Mouse (Mus musculus) myocyte (in vitro differentiated cells): ENCODE data around the gene Slc39a11. TPM values are rescaled to one million over a fixed set of nuclear protein-coding genes. Genes with fewer than 3 reads are reported as not detected.

Experiments used
- H3K27me3 ChIP-seq: one replicate; pipeline ENCODE4 v1.6.1; 2011; ENCODE audit not compliant: control insufficient read depth, insufficient read depth, insufficient read length
- H3K36me3 ChIP-seq: one replicate; pipeline ENCODE4 v1.6.1; 2011; ENCODE audit not compliant: control insufficient read depth, insufficient read depth
- H3K4me2 ChIP-seq: one replicate; pipeline ENCODE4 v1.6.1; 2011; ENCODE audit warnings: low read depth, control low read depth
- H3K4me3 ChIP-seq: one replicate; pipeline ENCODE4 v1.5.1; 2011; ENCODE audit warnings: mild to moderate bottlenecking, control low read depth, moderate library complexity
- H3K79me2 ChIP-seq: one replicate; pipeline ENCODE4 v1.6.1; 2011; ENCODE audit not compliant: control insufficient read depth, insufficient read depth
- H3ac ChIP-seq: one replicate; pipeline ENCODE4 v1.6.1; 2011; ENCODE audit not compliant: control insufficient read depth, insufficient read length
- CEBPB ChIP-seq: IDR thresholded peaks from 2 replicates; pipeline ENCODE4 v1.6.1; 2011; ENCODE audit warnings: mild to moderate bottlenecking, moderate library complexity; ENCODE audit not compliant: poor library complexity, insufficient read depth, severe bottlenecking
- E2F4 ChIP-seq: IDR thresholded peaks from one replicate; pipeline ENCODE4 v1.6.1; 2011; ENCODE audit warnings: mild to moderate bottlenecking, control low read depth, moderate library complexity; ENCODE audit not compliant: insufficient read depth
- MAX ChIP-seq: IDR thresholded peaks from one replicate; pipeline ENCODE4 v1.6.1; 2011; ENCODE audit warnings: low read depth, mild to moderate bottlenecking, control low read depth
- MYOD1 ChIP-seq, 3 experiments: IDR thresholded peaks; one replicate each; pipeline ENCODE4 v1.6.1; 2011; ENCODE audit warnings: control low read depth in 2 of 3, low read depth in 2 of 3, mild to moderate bottlenecking in 2 of 3, moderate library complexity in 1 of 3; ENCODE audit not compliant: insufficient read length in 2 of 3, control insufficient read depth in 1 of 3
- MYOG ChIP-seq, 3 experiments: IDR thresholded peaks; one replicate each; pipeline ENCODE4 v1.6.1; 2011; ENCODE audit warnings: control low read depth in 2 of 3, low read depth in 2 of 3, mild to moderate bottlenecking in 2 of 3; ENCODE audit not compliant: insufficient read length in 2 of 3, control insufficient read depth in 1 of 3, insufficient read depth in 1 of 3
- POLR2A ChIP-seq: IDR thresholded peaks from one replicate; pipeline ENCODE4 v1.6.1; 2011; ENCODE audit warnings: low read depth, mild to moderate bottlenecking, control low read depth, moderate library complexity; ENCODE audit not compliant: insufficient read length
- POLR2AphosphoS2 ChIP-seq: IDR thresholded peaks from one replicate; pipeline ENCODE4 v1.6.1; 2011; ENCODE audit warnings: low read depth, control low read depth; ENCODE audit not compliant: insufficient read length
- REST ChIP-seq: IDR thresholded peaks from one replicate; pipeline ENCODE4 v1.6.1; 2011; ENCODE audit warnings: mild to moderate bottlenecking, control low read depth, moderate library complexity; ENCODE audit not compliant: insufficient read depth, insufficient read length
- SRF ChIP-seq: IDR thresholded peaks from one replicate; pipeline ENCODE4 v1.6.1; 2011; ENCODE audit warnings: low read depth; ENCODE audit not compliant: control insufficient read depth, insufficient read length
- TCF12 ChIP-seq: IDR thresholded peaks from one replicate; pipeline ENCODE4 v1.6.1; 2011; ENCODE audit warnings: mild to moderate bottlenecking, control low read depth; ENCODE audit not compliant: poor library complexity, insufficient read depth, severe bottlenecking
- TCF3 ChIP-seq: IDR thresholded peaks from one replicate; pipeline ENCODE4 v1.6.1; 2011; ENCODE audit warnings: low read depth, control low read depth; ENCODE audit not compliant: insufficient read length
- USF1 ChIP-seq: IDR thresholded peaks from one replicate; pipeline ENCODE4 v1.6.1; 2011; ENCODE audit warnings: low read depth, mild to moderate bottlenecking, control low read depth, moderate library complexity
- polyA plus RNA-seq: library from polyadenylated mRNA; unstranded; fragments of >200 nt; fragmentation: generic; extraction: Trizol; gene quantifications from one replicate; pipeline ENCODE4 v1.2.1, GENCODE M21; 2012; ENCODE audit warnings: missing spikeins

Gene Slc39a11
- polyA plus RNA-seq, 1 experiment: 15.7 TPM

DNA sequence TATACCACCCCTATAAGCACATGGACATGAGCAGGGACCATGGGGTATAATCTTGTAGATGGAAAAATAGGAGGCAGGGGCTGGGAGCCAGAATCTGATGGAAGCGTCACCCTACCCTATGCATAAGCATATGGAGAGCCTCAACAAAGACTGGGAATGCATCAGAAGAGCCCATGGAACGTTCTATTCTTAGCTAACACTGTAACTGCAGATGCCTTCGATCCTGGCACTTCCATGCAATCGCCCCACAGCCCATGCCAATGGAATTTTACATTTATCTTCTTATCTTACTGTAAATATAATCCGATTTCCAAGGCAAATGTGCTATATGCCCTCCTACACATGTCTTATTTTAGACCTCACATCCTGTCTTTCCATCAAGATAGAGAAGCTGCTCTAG is 314.2 kb downstream of the Slc39a11 start:
- Histone ChIP-seq H3K4me2 (no peak overlapping the region), H3K27me3 (no peaks in the 10 kb centered on the region), H3K4me3 (no peak overlapping the region), H3K79me2 (no peaks in the 10 kb centered on the region), H3K36me3 (no peaks in the 10 kb centered on the region), H3ac (no peak overlapping the region)
- TF ChIP-seq SRF (no peak), POLR2A (no peak), USF1 (no peak), TCF12 (no peak), MAX (no peak)

DNA sequence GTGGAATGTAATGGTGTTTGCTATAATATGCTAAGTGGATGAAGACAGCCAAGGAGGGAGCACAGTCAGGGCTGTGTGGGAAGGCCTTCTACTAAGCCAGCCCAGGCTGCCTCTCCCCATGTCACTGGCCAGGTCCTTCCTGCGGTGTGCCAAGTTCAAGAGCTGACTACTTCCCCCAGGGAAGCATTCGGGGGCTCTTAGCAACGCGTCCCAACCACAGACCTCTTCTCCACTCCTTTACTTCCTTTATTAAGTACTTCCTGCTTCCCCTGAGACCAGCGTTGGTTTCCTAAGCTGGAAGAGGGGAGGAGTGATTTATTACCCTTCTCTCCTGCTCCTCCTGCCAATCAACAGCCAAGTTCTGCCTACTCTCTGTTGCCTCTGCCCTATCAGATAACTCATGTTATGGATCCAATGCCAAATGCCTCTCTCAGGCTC is 315.4 kb downstream of the Slc39a11 start:
- no peaks in the 10 kb centered on the region for H3K27me3 ChIP-seq
- no peak overlapping the region for H3K4me2 ChIP-seq
- H3K36me3 ChIP-seq: no peaks in the 10 kb centered on the region
- no peak overlapping the region for H3ac ChIP-seq
- no peak overlapping the region for H3K4me3 ChIP-seq
- TF ChIP-seq SRF (no peak), TCF12 (no peak), MYOD1 (IDR thresholded peaks at IDR 0.05; ENCODE audit: control insufficient read depth in 1 of 3, insufficient read length in 2 of 3, low read depth in 2 of 3) (no peak), TCF3 (no peak), E2F4 (no peak), POLR2A (no peak), MAX (no peak), REST (no peak), MYOG (IDR thresholded peaks at IDR 0.05; ENCODE audit: control insufficient read depth in 1 of 3, insufficient read depth in 1 of 3, insufficient read length in 2 of 3, low read depth in 2 of 3) (no peak), USF1 (no peak), CEBPB (no peak), POLR2AphosphoS2 (no peak)
- no peaks in the 10 kb centered on the region for H3K79me2 ChIP-seq

- Histone ChIP-seq H3K4me3 (no peak overlapping the region), H3K36me3 (no peaks in the 10 kb centered on the region), H3ac (no peak overlapping the region), H3K4me2 (no peak overlapping the region), H3K79me2 (no peaks in the 10 kb centered on the region), H3K27me3 (no peaks in the 10 kb centered on the region)
- TF ChIP-seq MAX (no peak), POLR2A (no peak), TCF12 (no peak)
Measured at GRCm38 (mm10) chr11:113333535-113333934, 316.3 kb downstream of the Slc39a11 start.

GRCm38 (mm10) chr11:113330061-113330591 is 319.8 kb downstream of the Slc39a11 start:
- Histone ChIP-seq H3ac (no peak overlapping the region), H3K4me3 (no peak overlapping the region), H3K36me3 (no peaks in the 10 kb centered on the region), H3K4me2 (no peak overlapping the region), H3K27me3 (no peaks in the 10 kb centered on the region), H3K79me2 (no peaks in the 10 kb centered on the region)
- TF ChIP-seq E2F4 (no peak), POLR2A (no peak)

DNA sequence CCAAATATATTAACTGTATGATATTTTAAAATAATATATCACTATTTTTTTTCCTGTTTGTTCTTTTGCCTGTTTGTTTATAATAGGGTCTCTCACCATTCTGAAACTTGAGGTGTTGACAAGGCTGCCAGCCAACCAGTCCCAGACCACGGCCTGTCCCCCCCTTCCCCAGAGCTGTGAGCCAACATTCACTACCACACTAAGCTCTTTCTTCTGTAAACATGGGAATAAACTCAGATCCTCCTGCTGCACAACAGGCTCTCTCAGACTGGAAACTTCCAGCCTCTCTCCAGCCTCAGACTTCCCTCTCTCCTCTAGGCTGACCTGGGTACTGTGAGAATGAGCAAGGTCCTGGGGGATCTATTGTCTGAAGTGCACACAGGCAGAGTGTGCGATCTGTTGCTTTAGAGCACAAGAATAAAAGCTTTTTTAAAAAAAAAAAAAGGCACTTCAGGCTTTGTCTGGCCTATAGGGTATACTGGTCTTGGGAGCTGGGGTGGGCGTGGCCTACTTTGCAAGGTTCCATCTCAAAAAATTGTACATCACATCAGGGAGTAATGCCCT is 322.3 kb downstream of the Slc39a11 start:
- no peak overlapping the region for H3ac ChIP-seq
- H3K27me3 ChIP-seq: no peaks in the 10 kb centered on the region
- H3K36me3 ChIP-seq: no peaks in the 10 kb centered on the region
- TF ChIP-seq USF1 (no peak), E2F4 (no peak), SRF (no peak), MAX (no peak), MYOD1 (IDR thresholded peaks at IDR 0.05; ENCODE audit: control insufficient read depth in 1 of 3, insufficient read length in 2 of 3, low read depth in 2 of 3) (no peak), TCF3 (no peak), CEBPB (no peak), REST (no peak), POLR2AphosphoS2 (no peak), MYOG (IDR thresholded peaks at IDR 0.05; ENCODE audit: control insufficient read depth in 1 of 3, insufficient read depth in 1 of 3, insufficient read length in 2 of 3, low read depth in 2 of 3) (no peak), TCF12 (no peak), POLR2A (no peak)
- H3K4me2 ChIP-seq: no peak overlapping the region
- H3K79me2 ChIP-seq: no peaks in the 10 kb centered on the region
- H3K4me3 ChIP-seq: no peak overlapping the region
